Mouse (Mus musculus): ENCODE measurements around the gene Ddx58. TPM values are rescaled to one million over a fixed set of nuclear protein-coding genes. Genes with fewer than 3 reads are reported as not detected.

Gene Ddx58
- total RNA-seq, 2 experiments from 2014 or later, result 3.6 to 4.2 TPM

DNA sequence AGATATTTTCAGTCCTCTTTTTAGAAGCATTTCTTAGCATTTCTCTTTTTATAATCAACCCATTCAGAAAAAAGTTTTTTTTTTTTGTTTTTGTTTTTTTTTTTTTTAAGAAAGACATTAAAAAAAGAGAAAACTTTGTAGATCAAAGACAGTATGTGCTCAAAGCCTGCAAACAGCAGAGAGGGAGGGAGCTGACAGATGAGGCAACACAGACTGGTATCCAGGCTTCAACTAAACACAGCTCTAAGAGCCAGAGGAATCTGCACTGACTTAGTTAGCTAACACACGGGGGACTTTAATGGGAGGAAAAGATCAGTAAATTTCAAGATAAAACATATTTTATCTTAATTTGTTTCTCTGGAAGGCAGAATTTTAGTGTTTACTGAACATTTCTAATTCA, 24.7 kb upstream of the Ddx58 start:
- no peak for DNase-seq (ENCODE audit: extremely low spot score in 1 of 2, low spot score in 2 of 2)
- Histone ChIP-seq H3K27ac (no peak overlapping the region), H3K4me3 (no peak overlapping the region)
- TF ChIP-seq CTCF (IDR thresholded peaks at IDR 0.05), result no peak
- intact Hi-C loops (cut with DNase I), result no loop called here

DNA sequence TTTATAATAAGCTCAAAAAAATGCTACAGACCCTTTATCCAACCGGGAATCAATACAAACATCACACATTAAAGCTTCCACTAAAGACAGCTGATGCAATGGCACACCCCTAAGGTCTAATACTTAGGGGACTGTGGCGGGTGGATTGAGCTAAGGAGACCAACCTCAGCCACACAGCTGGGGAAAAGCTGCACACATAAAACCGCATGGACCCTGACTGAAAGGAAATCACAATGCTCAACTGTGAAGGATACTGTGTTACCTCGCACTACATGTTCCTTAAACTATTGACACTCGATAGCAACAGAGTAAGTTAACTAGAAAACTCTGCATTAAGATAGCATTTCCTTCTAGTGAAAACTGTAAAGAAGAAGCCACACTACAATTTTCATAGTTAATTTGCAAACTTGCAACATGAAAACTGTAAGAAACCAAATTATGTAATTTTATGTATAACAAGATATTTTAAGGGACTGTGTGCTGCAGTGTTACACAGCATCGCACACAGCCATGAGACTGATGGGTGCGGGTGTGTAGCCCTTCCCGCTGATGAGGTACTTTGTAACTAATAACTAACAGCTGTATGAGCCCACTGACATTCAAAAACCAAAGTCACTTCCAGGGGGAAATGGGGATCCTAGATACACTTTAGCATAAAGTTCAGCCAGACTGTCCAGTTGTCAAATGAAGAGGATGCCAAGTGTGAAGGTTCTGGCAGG, 14.9 kb upstream of the Ddx58 start:
- Histone ChIP-seq H3K27ac (no peak overlapping the region), H3K4me3 (no peak overlapping the region)
- intact Hi-C loops (cut with DNase I), result no loop called here
- no peak for DNase-seq (ENCODE audit: extremely low spot score in 1 of 2, low spot score in 2 of 2)
- TF ChIP-seq CTCF (IDR thresholded peaks at IDR 0.05), result no peak

DNA sequence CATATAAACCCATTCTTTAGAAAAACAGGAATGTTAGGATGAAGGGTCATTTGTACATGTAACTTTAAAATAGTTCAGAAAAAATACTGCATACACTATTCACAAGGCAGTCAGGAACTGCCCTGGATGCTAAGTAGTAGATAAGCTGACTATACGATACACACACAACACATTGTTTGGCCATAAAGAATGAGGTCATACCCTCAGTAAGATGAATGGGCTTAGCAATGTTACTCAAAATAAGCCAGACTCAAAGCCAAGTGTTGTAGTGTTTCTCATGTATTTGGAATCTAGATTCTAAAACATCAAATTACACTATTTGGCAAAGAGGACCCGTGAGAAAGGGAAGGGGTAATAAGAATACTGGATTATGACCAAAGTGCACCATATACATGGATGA, 14.1 kb upstream of the Ddx58 start:
- intact Hi-C loops (cut with DNase I), result no loop called here
- no peak for DNase-seq (ENCODE audit: extremely low spot score in 1 of 2, low spot score in 2 of 2)
- TF ChIP-seq CTCF (IDR thresholded peaks at IDR 0.05), result no peak

DNA sequence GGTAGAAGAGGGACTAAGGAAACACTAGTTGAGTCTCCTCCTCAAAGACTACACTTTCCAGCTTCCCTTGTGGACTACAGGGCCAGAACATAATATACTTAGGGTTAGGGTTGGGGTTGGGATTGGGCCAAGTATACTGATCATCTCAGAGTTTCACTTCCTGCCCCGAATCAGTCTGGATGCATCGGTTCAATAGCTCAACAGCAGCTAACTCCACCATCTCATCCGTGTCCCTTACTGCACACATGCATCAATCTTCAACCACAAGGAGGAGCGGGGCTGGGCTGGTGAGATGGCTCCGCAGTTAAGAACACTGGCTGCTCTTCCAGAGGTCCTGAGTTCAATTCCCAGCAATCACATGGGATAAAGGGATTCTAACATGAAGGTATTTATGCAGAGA, 11.4 kb upstream of the Ddx58 start:
- no peak overlapping the region for H3K27ac ChIP-seq
- no peak overlapping the region for H3K4me3 ChIP-seq
- TF ChIP-seq CTCF (IDR thresholded peaks at IDR 0.05), result no peak
- intact Hi-C loops (cut with DNase I), result no loop called here
- DNase-seq (ENCODE audit: extremely low spot score in 1 of 2, low spot score in 2 of 2), result no peak

More for the DNA sequence above, 14.1 kb upstream of the Ddx58 start:
- H3K4me3 ChIP-seq, result no peak overlapping the region
- no peak overlapping the region for H3K27ac ChIP-seq

DNA sequence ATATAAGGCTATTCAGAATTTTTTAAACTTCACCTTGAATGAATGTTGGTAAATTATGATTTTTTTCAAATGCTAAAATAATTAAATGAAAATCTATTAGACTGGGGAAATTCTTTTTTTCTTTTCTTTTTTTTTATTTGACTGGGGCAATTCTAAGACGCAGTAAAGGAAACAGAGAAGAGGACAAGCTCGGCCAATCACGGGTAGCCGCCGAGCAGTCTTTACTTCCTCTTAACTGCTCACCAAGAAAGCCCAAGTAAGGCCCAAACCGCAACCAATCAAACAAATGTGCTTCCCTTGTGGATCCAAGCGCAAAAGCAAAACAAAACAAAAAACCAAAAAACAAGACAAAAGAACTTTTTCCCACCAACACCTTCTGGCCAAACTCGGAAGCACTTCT, 4.4 kb upstream of the Ddx58 start:
- no peak overlapping the region for H3K27ac ChIP-seq
- intact Hi-C loops (cut with DNase I), result no loop called here
- no peak for TF ChIP-seq CTCF (IDR thresholded peaks at IDR 0.05)
- no peak overlapping the region for H3K4me3 ChIP-seq
- no peak for DNase-seq (ENCODE audit: extremely low spot score in 1 of 2, low spot score in 2 of 2)

DNA sequence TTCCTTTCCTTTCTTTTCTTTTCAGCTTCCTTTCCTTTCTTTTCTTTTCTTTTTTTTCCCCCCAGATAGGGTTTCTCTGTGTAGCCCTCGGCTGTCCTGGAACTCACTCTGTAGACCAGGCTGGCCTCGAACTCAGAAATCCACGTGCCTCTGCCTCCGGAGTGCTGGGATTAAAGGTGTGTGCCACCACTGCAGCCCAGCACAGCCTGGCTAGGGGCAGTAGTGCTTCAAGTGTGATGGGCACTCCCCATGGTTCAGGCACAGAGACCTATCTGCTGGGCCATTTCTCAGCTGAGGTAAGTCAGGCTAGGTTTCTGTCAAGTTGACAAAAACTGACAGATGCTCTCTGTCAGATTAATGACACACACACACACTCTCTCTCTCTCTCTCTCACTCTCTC, 3.4 kb upstream of the Ddx58 start:
- no peak overlapping the region for H3K4me3 ChIP-seq
- H3K27ac ChIP-seq, result no peak overlapping the region
- no peak for TF ChIP-seq CTCF (IDR thresholded peaks at IDR 0.05)
- DNase-seq (ENCODE audit: extremely low spot score in 1 of 2, low spot score in 2 of 2), result no peak
- intact Hi-C loops (cut with DNase I), result no loop called here

DNA sequence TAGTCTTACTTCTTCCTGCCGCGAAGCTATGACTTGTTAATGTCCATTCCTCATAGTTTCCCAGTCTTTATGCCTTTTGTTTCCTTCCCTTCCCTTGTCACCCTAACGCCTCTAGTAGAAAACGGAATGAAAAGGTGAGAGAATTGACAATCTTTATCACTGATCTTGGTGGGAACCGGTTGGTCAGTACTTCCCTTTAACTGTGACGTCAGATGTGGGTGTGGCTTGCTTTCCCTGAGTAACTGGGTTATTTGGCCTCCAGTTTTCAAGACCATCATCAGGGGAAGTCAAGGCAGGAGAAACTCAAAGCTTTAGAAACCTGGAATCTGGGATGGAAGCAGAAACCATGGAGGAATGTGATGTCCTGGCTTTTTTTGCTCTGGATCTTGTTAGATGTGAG, 2.3 kb upstream of the Ddx58 start:
- intact Hi-C loops (cut with DNase I), result no loop called here

DNA sequence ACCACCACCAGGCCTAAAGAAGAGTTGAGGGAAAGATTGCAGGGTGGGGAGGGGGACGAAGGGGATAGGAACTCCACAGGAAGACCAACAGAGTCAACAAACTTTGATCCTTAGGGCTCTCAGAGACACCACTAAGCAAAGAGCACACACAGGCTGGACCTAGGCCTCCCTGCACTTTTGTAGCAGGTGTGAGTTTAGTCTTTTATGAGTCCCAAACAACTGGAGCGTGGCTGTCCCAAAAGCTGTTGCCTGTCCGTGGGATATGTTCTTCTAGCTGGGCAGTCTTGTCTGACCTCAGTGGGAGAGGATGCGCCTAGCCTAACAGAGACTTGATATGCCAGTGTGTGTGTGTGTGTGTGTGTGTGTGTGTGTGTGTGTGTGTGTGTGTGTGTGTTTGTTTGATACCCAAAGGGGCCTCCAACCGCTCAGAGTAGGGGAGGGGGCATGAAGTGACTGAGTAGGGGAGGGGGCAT, 680 bp upstream of the Ddx58 start:
- Histone ChIP-seq H3K27ac (no peak overlapping the region), H3K4me3 (no peak overlapping the region)
- intact Hi-C loops (cut with DNase I), result no loop called here
- TF ChIP-seq CTCF (IDR thresholded peaks at IDR 0.05), result no peak
- DNase-seq (ENCODE audit: extremely low spot score in 1 of 2, low spot score in 2 of 2), result no peak

More for the DNA sequence above, 2.3 kb upstream of the Ddx58 start:
- DNase-seq (ENCODE audit: extremely low spot score in 1 of 2, low spot score in 2 of 2), result no peak
- H3K27ac ChIP-seq, result no peak overlapping the region
- no peak for TF ChIP-seq CTCF (IDR thresholded peaks at IDR 0.05)
- no peak overlapping the region for H3K4me3 ChIP-seq

DNA sequence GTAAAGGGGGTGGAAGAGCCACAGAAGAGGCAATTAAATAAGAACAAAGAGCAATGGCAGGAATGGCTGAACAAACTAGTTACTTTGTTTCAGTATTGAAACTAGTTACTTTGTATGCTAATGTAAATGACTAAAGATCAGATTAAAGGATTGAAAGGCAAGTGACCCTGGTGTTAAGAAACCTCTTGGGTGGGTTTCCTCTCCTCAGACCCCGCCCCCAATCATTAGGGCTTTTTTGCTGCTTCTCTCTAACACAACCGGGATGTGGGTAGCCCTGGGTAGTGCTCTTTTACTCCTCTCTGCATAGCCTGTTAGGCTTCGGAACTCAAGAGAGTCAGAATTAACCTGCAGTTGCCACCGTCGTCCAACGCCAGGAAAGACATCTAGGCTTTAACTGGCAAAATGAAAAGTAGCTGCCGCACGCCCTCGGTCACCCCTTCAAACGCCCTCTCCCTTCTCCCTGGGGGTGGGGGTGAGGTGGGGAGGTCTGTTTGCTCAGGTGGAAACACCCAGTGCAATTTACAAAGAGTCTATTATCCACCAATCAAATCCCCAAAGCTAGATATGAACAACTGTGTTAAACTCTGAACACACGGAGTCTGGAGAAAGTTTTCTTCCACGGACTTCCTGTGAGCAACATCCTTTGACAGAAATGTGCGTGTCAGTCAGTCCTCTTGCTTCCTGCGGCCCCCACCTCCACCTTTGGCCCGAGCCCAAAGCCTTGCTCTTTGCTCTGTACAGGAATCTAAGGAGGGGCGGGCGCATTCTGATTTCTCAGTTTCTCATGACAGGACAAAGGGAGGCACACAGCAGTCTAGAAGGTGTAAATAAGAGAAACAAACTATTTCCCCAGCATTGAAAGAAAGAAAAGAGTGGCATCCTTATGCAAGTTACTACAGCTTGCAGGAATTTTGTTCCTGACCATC, 882 bp downstream of the Ddx58 start:
- H3K27ac ChIP-seq, result no peak overlapping the region
- H3K4me3 ChIP-seq, result peak overlapping the region; percentile 61
- no peak for DNase-seq (ENCODE audit: extremely low spot score in 1 of 2, low spot score in 2 of 2)
- TF ChIP-seq CTCF (IDR thresholded peaks at IDR 0.05), result no peak
- intact Hi-C loops (cut with DNase I), result no loop called here

DNA sequence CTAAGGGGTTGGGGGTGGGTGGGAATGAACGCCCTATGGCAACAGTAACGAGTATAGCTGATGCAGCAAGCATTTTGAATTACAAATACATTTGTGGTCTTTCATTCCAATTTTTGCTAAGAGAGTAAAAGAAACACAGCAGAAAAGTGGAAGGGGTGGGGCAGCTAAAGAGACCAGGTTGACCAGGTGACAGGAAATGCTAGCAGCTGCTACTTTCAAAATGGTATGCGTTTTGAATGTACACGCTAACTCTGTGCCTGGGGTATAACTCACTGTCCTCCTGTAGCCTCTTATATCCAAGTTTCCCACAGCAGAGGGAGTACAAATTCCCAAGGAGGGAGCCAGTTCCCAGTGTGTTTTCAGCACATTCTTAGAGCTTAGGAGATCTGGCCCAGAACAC, 2.8 kb downstream of the Ddx58 start:
- no peak for TF ChIP-seq CTCF (IDR thresholded peaks at IDR 0.05)
- Histone ChIP-seq H3K27ac (no peak overlapping the region), H3K4me3 (no peak overlapping the region)
- no peak for DNase-seq (ENCODE audit: extremely low spot score in 1 of 2, low spot score in 2 of 2)
- intact Hi-C loops (cut with DNase I), result no loop called here

DNA sequence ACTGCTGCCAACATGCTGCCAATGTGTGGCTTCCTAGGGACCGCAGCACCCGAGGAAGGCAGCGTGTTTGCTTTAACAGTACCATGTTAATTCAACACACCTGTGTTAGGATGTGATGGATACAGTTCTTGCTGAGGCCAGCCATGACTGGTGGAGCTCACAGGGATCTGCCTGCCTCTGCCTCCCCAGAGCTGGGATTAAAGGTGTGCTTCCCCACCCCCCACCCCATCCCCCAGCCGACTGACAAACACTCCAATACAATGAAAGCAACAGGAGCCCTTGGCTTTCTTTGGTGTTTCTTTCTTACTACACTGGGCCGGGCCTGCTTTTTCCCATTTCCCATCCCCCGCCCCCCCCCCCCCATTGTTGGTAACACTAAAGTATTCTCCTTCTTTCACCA, 5.4 kb downstream of the Ddx58 start:
- no peak for TF ChIP-seq CTCF (IDR thresholded peaks at IDR 0.05)
- Histone ChIP-seq H3K27ac (no peak overlapping the region), H3K4me3 (no peak overlapping the region)
- no peak for DNase-seq (ENCODE audit: extremely low spot score in 1 of 2, low spot score in 2 of 2)
- intact Hi-C loops (cut with DNase I), result no loop called here

DNA sequence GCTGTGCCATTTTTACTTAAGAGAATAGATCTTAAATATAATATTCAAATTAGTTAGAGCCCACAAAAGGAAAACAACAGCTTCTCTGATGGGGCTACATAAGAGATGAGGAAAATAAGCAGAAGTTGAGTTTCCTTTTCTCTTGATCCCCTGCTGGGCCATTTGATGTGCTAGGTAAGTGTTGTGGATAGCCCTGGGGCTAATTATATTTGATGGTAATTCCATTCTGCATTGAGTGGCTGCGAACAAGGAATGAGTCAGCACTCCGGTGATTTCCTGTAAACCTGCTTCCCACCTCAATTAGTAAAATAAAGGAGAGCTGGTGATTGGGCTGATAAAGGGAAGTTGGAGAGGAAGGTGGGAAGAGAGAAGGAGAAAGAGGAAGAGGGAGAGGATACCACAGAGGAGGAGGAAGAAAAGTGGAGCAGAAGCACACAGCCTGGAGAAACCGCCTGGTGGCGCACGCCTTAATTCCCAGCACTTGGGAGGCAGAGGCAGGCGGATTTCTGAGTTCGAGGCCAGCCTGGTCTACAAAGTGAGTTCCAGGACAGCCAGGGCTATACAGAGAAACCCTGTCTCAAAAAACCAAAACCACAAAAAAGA, 6.5 kb downstream of the Ddx58 start:
- intact Hi-C loops (cut with DNase I), result no loop called here
- H3K27ac ChIP-seq, result no peak overlapping the region
- no peak for TF ChIP-seq CTCF (IDR thresholded peaks at IDR 0.05)
- no peak for DNase-seq (ENCODE audit: extremely low spot score in 1 of 2, low spot score in 2 of 2)
- no peak overlapping the region for H3K4me3 ChIP-seq

Data from left cerebral cortex, adult 2 months (tissue).